Mouse (Mus musculus) intestine, embryonic 16.5 days (tissue): ENCODE data around the gene Amn. TPM values are rescaled to one million over a fixed set of nuclear protein-coding genes. Genes with fewer than 3 reads are reported as not detected.

Experiments
- ATAC-seq: fragments of 200-750 bp; cut with Nextera tagmentation; 2 replicates; pipeline ENCODE4 v1.8.0; 2017; ENCODE audit warnings: moderate TSS enrichment, moderate library complexity
- H3K27ac ChIP-seq: fragments of 300-500 bp; sonication (generic); 2 replicates; pipeline ENCODE4 v1.5.1; 2014; ENCODE audit warnings: mild to moderate bottlenecking, low read length
- H3K27me3 ChIP-seq: fragments of 300-500 bp; sonication (generic); replicated peaks from 2 replicates; pipeline ENCODE4 v1.6.1; 2014; ENCODE audit warnings: low read length, control low read depth, mixed read lengths; ENCODE audit not compliant: control insufficient read depth, insufficient read depth
- H3K36me3 ChIP-seq: fragments of 300-500 bp; sonication (generic); 2 replicates; pipeline ENCODE4 v1.6.1; 2014; ENCODE audit warnings: low read length, control low read depth; ENCODE audit not compliant: control insufficient read depth, insufficient read depth
- H3K4me1 ChIP-seq: fragments of 300-500 bp; sonication (generic); 2 replicates; pipeline ENCODE4 v1.6.1; 2014; ENCODE audit warnings: low read length, control low read depth, mixed read lengths; ENCODE audit not compliant: control insufficient read depth, insufficient read depth
- H3K4me2 ChIP-seq: fragments of 300-500 bp; sonication (generic); 2 replicates; pipeline ENCODE4 v1.6.1; 2014; ENCODE audit warnings: low read depth, low read length, control low read depth
- H3K4me3 ChIP-seq: fragments of 300-500 bp; sonication (generic); 2 replicates; pipeline ENCODE4 v1.5.1; 2014; ENCODE audit warnings: mild to moderate bottlenecking, low read length
- H3K9ac ChIP-seq: fragments of 300-500 bp; sonication (generic); 2 replicates; pipeline ENCODE4 v1.6.1; 2014; ENCODE audit warnings: low read depth, low read length
- H3K9me3 ChIP-seq: fragments of 300-500 bp; sonication (generic); 2 replicates; pipeline ENCODE4 v1.6.1; 2016; ENCODE audit warnings: low read length, control low read depth; ENCODE audit not compliant: control insufficient read depth
- WGBS: fragments of 180-500 bp; shearing (Covaris S2); extraction: QIAGEN DNeasy Blood & Tissue Kit; methylation state at CpG from one replicate; pipeline ENCODE4 v1.1.7; 2014; 5-methylcytosine and 5-hydroxymethylcytosine counted together
- polyA plus RNA-seq: library from polyadenylated mRNA; unstranded; fragments of >200 nt; fragmentation: Nextera tagmentation; extraction: Ambion mirVana; gene quantifications from 2 replicates; pipeline ENCODE4 v1.2.1, GENCODE M21; 2015

Amn gene
- polyA plus RNA-seq, 1 experiment from 2014 or later: 233 TPM

GRCm38 (mm10) chr12:111251227-111251626 lies 19.7 kb upstream of the Amn start:
- Histone ChIP-seq H3K4me1 (no peaks in the 10 kb centered on the region), H3K9me3 (no peaks in the 10 kb centered on the region), H3K4me3 (no peak overlapping the region), H3K27ac (no peak overlapping the region), H3K27me3 (no peaks in the 10 kb centered on the region), H3K9ac (no peak overlapping the region), H3K4me2 (no peak overlapping the region), H3K36me3 (no peaks in the 10 kb centered on the region)
- WGBS: 63% methylated on average over 9 of the region's 9 CpGs
- no peak for ATAC-seq

- WGBS: 94% methylated on average over 16 of the region's 16 CpGs
- no peak for ATAC-seq
- Histone ChIP-seq H3K4me2 (no peak overlapping the region), H3K9ac (no peak overlapping the region), H3K9me3 (no peaks in the 10 kb centered on the region), H3K27me3 (no peaks in the 10 kb centered on the region), H3K4me1 (peaks cover 8% of the 10 kb centered on the region), H3K27ac (no peak overlapping the region), H3K36me3 (no peaks in the 10 kb centered on the region), H3K4me3 (no peak overlapping the region)
Observed at GRCm38 (mm10) chr12:111263650-111264049, 7.2 kb upstream of the Amn start.

GRCm38 (mm10) chr12:111265212-111265611 lies 5.7 kb upstream of the Amn start:
- ATAC-seq: no peak

GRCm38 (mm10) chr12:111266592-111266991 lies 4.3 kb upstream of the Amn start:
- 85% methylated on average over 12 of the region's 12 CpGs for WGBS
- no peak for ATAC-seq
- Histone ChIP-seq H3K9me3 (no peaks in the 10 kb centered on the region), H3K36me3 (no peaks in the 10 kb centered on the region), H3K4me3 (no peak overlapping the region), H3K9ac (no peak overlapping the region), H3K27ac (no peak overlapping the region), H3K27me3 (peaks cover 10% of the 10 kb centered on the region), H3K4me2 (no peak overlapping the region), H3K4me1 (peaks cover 20% of the 10 kb centered on the region)

More at GRCm38 (mm10) chr12:111265212-111265611, 5.7 kb upstream of the Amn start:
- H3K36me3 ChIP-seq: no peaks in the 10 kb centered on the region
- peaks cover 2% of the 10 kb centered on the region for H3K27me3 ChIP-seq
- peaks cover 9% of the 10 kb centered on the region for H3K4me1 ChIP-seq
- H3K4me2 ChIP-seq: no peak overlapping the region
- no peaks in the 10 kb centered on the region for H3K9me3 ChIP-seq
- no peak overlapping the region for H3K27ac ChIP-seq
- H3K4me3 ChIP-seq: no peak overlapping the region
- 78% methylated on average over 5 of the region's 5 CpGs for WGBS
- no peak overlapping the region for H3K9ac ChIP-seq

GRCm38 (mm10) chr12:111267673-111268325 lies 3.1 kb upstream of the Amn start:
- Histone ChIP-seq H3K4me1 (peaks cover 20% of the 10 kb centered on the region), H3K27ac (no peak overlapping the region), H3K27me3 (peaks cover 21% of the 10 kb centered on the region), H3K36me3 (no peaks in the 10 kb centered on the region), H3K4me3 (no peak overlapping the region), H3K4me2 (no peak overlapping the region), H3K9me3 (no peaks in the 10 kb centered on the region), H3K9ac (no peak overlapping the region)
- ATAC-seq: no peak
- WGBS: 58% methylated on average over 4 of the region's 4 CpGs

GRCm38 (mm10) chr12:111271406-111271805 lies 511 bp downstream of the Amn start:
- Histone ChIP-seq H3K9ac (peak overlapping the region; percentile 69), H3K9me3 (no peaks in the 10 kb centered on the region), H3K27me3 (peaks cover 55% of the 10 kb centered on the region), H3K27ac (peak overlapping the region; percentile 75), H3K4me1 (peaks cover 38% of the 10 kb centered on the region), H3K4me3 (peak overlapping the region; percentile 52), H3K4me2 (peak overlapping the region; percentile 54), H3K36me3 (no peaks in the 10 kb centered on the region)
- 6% methylated on average over 28 of the region's 28 CpGs for WGBS
- peak; percentile 36 for ATAC-seq

GRCm38 (mm10) chr12:111271966-111272365 lies 1.1 kb downstream of the Amn start:
- Histone ChIP-seq H3K9me3 (no peaks in the 10 kb centered on the region), H3K4me2 (peak overlapping the region; percentile 54), H3K4me1 (peaks cover 38% of the 10 kb centered on the region), H3K27ac (no peak overlapping the region), H3K9ac (peak overlapping the region; percentile 69), H3K4me3 (peak overlapping the region; percentile 52), H3K36me3 (no peaks in the 10 kb centered on the region), H3K27me3 (peaks cover 60% of the 10 kb centered on the region)
- no peak for ATAC-seq
- 18% methylated on average over 8 of the region's 8 CpGs for WGBS

- Histone ChIP-seq H3K4me1 (peaks cover 38% of the 10 kb centered on the region), H3K9me3 (no peaks in the 10 kb centered on the region), H3K9ac (no peak overlapping the region), H3K27ac (no peak overlapping the region), H3K36me3 (no peaks in the 10 kb centered on the region), H3K27me3 (peaks cover 60% of the 10 kb centered on the region), H3K4me2 (peak overlapping the region; percentile 54), H3K4me3 (peak overlapping the region; percentile 52)
- ATAC-seq: no peak
- WGBS: 21% methylated on average over 12 of the region's 12 CpGs
Observed at GRCm38 (mm10) chr12:111272420-111272819, 1.5 kb downstream of the Amn start.

- WGBS: 6% methylated on average over 28 of the region's 28 CpGs
- ATAC-seq: peak; percentile 15; the same call in 1 of the 2 replicates
- H3K4me3 ChIP-seq: peak overlapping the region; percentile 43
- H3K4me1 ChIP-seq: peaks cover 30% of the 10 kb centered on the region
- peaks cover 2% of the 10 kb centered on the region; the same call in 1 of the 2 replicates for H3K9me3 ChIP-seq
- peak overlapping the region; percentile 55; the same call in 1 of the 2 replicates for H3K9ac ChIP-seq
- H3K4me2 ChIP-seq: peak overlapping the region; percentile 75
- H3K36me3 ChIP-seq: no peaks in the 10 kb centered on the region
- H3K27me3 ChIP-seq: peaks cover 60% of the 10 kb centered on the region
- H3K27ac ChIP-seq: no peak overlapping the region
Observed at GRCm38 (mm10) chr12:111274006-111274405, 3.1 kb downstream of the Amn start.
